Mouse (Mus musculus) c-Kit-positive CD71-positive TER-119-positive erythroid progenitor cells, embryonic 14.5 days (primary cell): ENCODE data around the gene Terb1.
A peak's percentile ranks its signal among the peaks of the same experiment; 100 is the strongest.

Source experiments
- DNase-seq: peaks from one replicate; pipeline ENCODE4 v3.0.0-alpha.2; 2013; ENCODE audit warnings: low spot score

Gene Terb1

GRCm38 (mm10) chr8:104509061-104510006 lies at the start of gene Terb1:
Gene Terb1, minus strand, starts transcription at chr8:104509910.
- no peak for DNase-seq

GRCm38 (mm10) chr8:104557226-104557625 lies 47.5 kb upstream of the Terb1 start:
- DNase-seq = no peak

- no peak for DNase-seq
These were observed 45.5 kb upstream of the Terb1 start for GRCm38 (mm10) chr8:104555191-104555590.

GRCm38 (mm10) chr8:104543440-104544045 lies 33.8 kb upstream of the Terb1 start:
- no peak for DNase-seq

- no peak for DNase-seq
These were observed 32.5 kb upstream of the Terb1 start for GRCm38 (mm10) chr8:104542160-104542559.

GRCm38 (mm10) chr8:104541515-104541880 lies 31.8 kb upstream of the Terb1 start:
- DNase-seq = no peak

GRCm38 (mm10) chr8:104540710-104541514 lies 31.2 kb upstream of the Terb1 start:
- DNase-seq = no peak

- DNase-seq = no peak
These were observed 30.5 kb upstream of the Terb1 start for GRCm38 (mm10) chr8:104540238-104540637.

- DNase-seq = no peak
These were observed 29.9 kb upstream of the Terb1 start for GRCm38 (mm10) chr8:104539566-104539965.

GRCm38 (mm10) chr8:104538896-104539295 lies 29.2 kb upstream of the Terb1 start:
- no peak for DNase-seq

GRCm38 (mm10) chr8:104536028-104536427 lies 26.3 kb upstream of the Terb1 start:
- no peak for DNase-seq

GRCm38 (mm10) chr8:104535378-104535777 lies 25.7 kb upstream of the Terb1 start:
- peak; percentile 9 for DNase-seq

- DNase-seq = no peak
These were observed 25.1 kb upstream of the Terb1 start for GRCm38 (mm10) chr8:104534779-104535141.

- peak; percentile 91 for DNase-seq
These were observed 24.5 kb upstream of the Terb1 start, which contains the start of the genes Nae1 and Car7 for GRCm38 (mm10) chr8:104533971-104534778. Gene Nae1, minus strand, starts transcription at chr8:104534637. Gene Car7, plus strand, starts transcription at chr8:104534689.

- no peak for DNase-seq
These were observed 23.8 kb upstream of the Terb1 start for GRCm38 (mm10) chr8:104533551-104533950.

- no peak for DNase-seq
These were observed 20.0 kb upstream of the Terb1 start for GRCm38 (mm10) chr8:104529671-104530070.

GRCm38 (mm10) chr8:104517872-104518271 lies 8.2 kb upstream of the Terb1 start:
- no peak for DNase-seq

GRCm38 (mm10) chr8:104510134-104510533 lies 424 bp upstream of the Terb1 start:
- no peak for DNase-seq

GRCm38 (mm10) chr8:104479091-104479490 lies 30.6 kb downstream of the Terb1 start:
- no peak for DNase-seq

GRCm38 (mm10) chr8:104472465-104472864 lies 37.2 kb downstream of the Terb1 start:
- no peak for DNase-seq

- no peak for DNase-seq
These were observed 42.2 kb downstream of the Terb1 start for GRCm38 (mm10) chr8:104467463-104467862.

- peak; percentile 25 for DNase-seq
These were observed 57.5 kb downstream of the Terb1 start for GRCm38 (mm10) chr8:104452177-104452576.
